Mouse (Mus musculus) thymus, postnatal 4 days (tissue): ENCODE data around the gene Il21r.
A peak's percentile ranks its signal among the peaks of the same experiment; 100 is the strongest.

Experiments
- DNase-seq: peaks from one replicate; pipeline ENCODE4 v3.0.0; 2021

The Il21r gene

GRCm38 (mm10) chr7:125601821-125602448 lies 1.3 kb upstream of the Il21r start:
- peak; percentile 19 for DNase-seq

GRCm38 (mm10) chr7:125604362-125605319 lies 1.4 kb downstream of the Il21r start:
- peak; percentile 30 for DNase-seq

GRCm38 (mm10) chr7:125605725-125606139 lies 2.5 kb downstream of the Il21r start:
- DNase-seq, result peak; percentile 95

GRCm38 (mm10) chr7:125606265-125607164 lies 3.3 kb downstream of the Il21r start:
- peak; percentile 57 for DNase-seq

- DNase-seq, result peak; percentile 54
Measured at GRCm38 (mm10) chr7:125607384-125608182, 4.4 kb downstream of the Il21r start.

- DNase-seq, result peak; percentile 26
Measured at GRCm38 (mm10) chr7:125608183-125608688, 5.0 kb downstream of the Il21r start.

- no peak for DNase-seq
Measured at GRCm38 (mm10) chr7:125613579-125613978, 10.3 kb downstream of the Il21r start.

GRCm38 (mm10) chr7:125615453-125615852 lies 12.2 kb downstream of the Il21r start:
- no peak for DNase-seq

- no peak for DNase-seq
Measured at GRCm38 (mm10) chr7:125618016-125618415, 14.8 kb downstream of the Il21r start.

- DNase-seq, result no peak
Measured at GRCm38 (mm10) chr7:125620077-125620476, 16.8 kb downstream of the Il21r start.

GRCm38 (mm10) chr7:125622741-125623685 lies 19.8 kb downstream of the Il21r start:
- DNase-seq, result no peak

GRCm38 (mm10) chr7:125625219-125625618 lies 22.0 kb downstream of the Il21r start:
- DNase-seq, result peak; percentile 69

GRCm38 (mm10) chr7:125625829-125626228 lies 22.6 kb downstream of the Il21r start:
- DNase-seq, result no peak

GRCm38 (mm10) chr7:125630317-125630716 lies 27.1 kb downstream of the Il21r start:
- peak; percentile 81 for DNase-seq

GRCm38 (mm10) chr7:125630989-125631388 lies 27.8 kb downstream of the Il21r start:
- peak; percentile 63 for DNase-seq

GRCm38 (mm10) chr7:125637220-125638140 lies 34.3 kb downstream of the Il21r start:
- peak; percentile 69 for DNase-seq

GRCm38 (mm10) chr7:125638376-125638775 lies 35.1 kb downstream of the Il21r start:
- DNase-seq, result no peak

- peak; percentile 93 for DNase-seq
Measured at GRCm38 (mm10) chr7:125638870-125639386, 35.7 kb downstream of the Il21r start.

GRCm38 (mm10) chr7:125643880-125644279 lies 40.7 kb downstream of the Il21r start:
- DNase-seq, result no peak
